Mouse (Mus musculus): Measurements from ENCODE around the gene Pla2g10. TPM values are rescaled to one million over a fixed set of nuclear protein-coding genes. Genes with fewer than 3 reads are reported as not detected.

Pla2g10 gene
- polyA plus RNA-seq, 1 experiment = not detected

- H3K4me1 ChIP-seq (ENCODE audit: control insufficient read depth, insufficient read depth, low read length) = peaks cover 4% of the 10 kb centered on the region; the same call in 1 of the 2 replicates
- no peak overlapping the region for H3K27ac ChIP-seq (ENCODE audit: insufficient read depth, low read depth, low read length)
- no peak for TF ChIP-seq CTCF (IDR thresholded peaks at IDR 0.05; ENCODE audit: insufficient read depth, low read depth, low read length)
- TF ChIP-seq POLR2A (IDR thresholded peaks at IDR 0.05; ENCODE audit: insufficient read depth, low read depth, low read length) = no peak
- 79% methylated on average over 10 of the region's 10 CpGs for WGBS
- no peak overlapping the region for H3K4me3 ChIP-seq (ENCODE audit: insufficient read depth, low read depth, low read length)
Measured at GRCm38 (mm10) chr16:13668402-13669108, 62.2 kb downstream of the Pla2g10 start.

- peak within 1 kb of the TSS; percentile 60; the same call in 1 of the 2 replicates for H3K27ac ChIP-seq (ENCODE audit: insufficient read depth, low read depth, low read length)
- peaks cover 4% of the 10 kb centered on the region; the same call in 1 of the 2 replicates for H3K4me1 ChIP-seq (ENCODE audit: control insufficient read depth, insufficient read depth, low read length)
- under 1% methylated on average over 35 of the region's 35 CpGs for WGBS
- H3K4me3 ChIP-seq (ENCODE audit: insufficient read depth, low read depth, low read length) = peak within 1 kb of the TSS; percentile 84
- TF ChIP-seq CTCF (IDR thresholded peaks at IDR 0.05; ENCODE audit: insufficient read depth, low read depth, low read length) (no peak), POLR2A (IDR thresholded peaks at IDR 0.05; ENCODE audit: insufficient read depth, low read depth, low read length) (peak; percentile 68)
Measured at GRCm38 (mm10) chr16:13667878-13668343, 62.9 kb downstream of the Pla2g10 start, which contains the start of gene Parn. Gene Parn (minus strand): TSS chr16:13668170.

Other genes starting within 250 kb of the Pla2g10 start
- gene Parn, start 62.8 kb downstream of the Pla2g10 start, polyA plus RNA-seq (2012; ENCODE audit: insufficient read depth, insufficient read length, low replicate concordance, missing spikeins) = not detected in 2 replicates
- gene Bfar, start 59.1 kb downstream of the Pla2g10 start, polyA plus RNA-seq (2012; ENCODE audit: insufficient read depth, insufficient read length, low replicate concordance, missing spikeins) = not detected in 2 replicates
- gene 3110001I22Rik, start 59.1 kb downstream of the Pla2g10 start, polyA plus RNA-seq (2012; ENCODE audit: insufficient read depth, insufficient read length, low replicate concordance, missing spikeins) = not detected in 2 replicates
- gene Rrn3, start 49.7 kb upstream of the Pla2g10 start, polyA plus RNA-seq (2012; ENCODE audit: insufficient read depth, insufficient read length, low replicate concordance, missing spikeins) = not detected in 2 replicates
- gene Ntan1, start 87.9 kb upstream of the Pla2g10 start, polyA plus RNA-seq (2012; ENCODE audit: insufficient read depth, insufficient read length, low replicate concordance, missing spikeins) = not detected in 2 replicates
- gene Pdxdc1, start 172.1 kb upstream of the Pla2g10 start, polyA plus RNA-seq (2012; ENCODE audit: insufficient read depth, insufficient read length, low replicate concordance, missing spikeins) = not detected in 2 replicates
- not detected in 2 replicates for gene Mpv17l, start 172.2 kb upstream of the Pla2g10 start, polyA plus RNA-seq (2012; ENCODE audit: insufficient read depth, insufficient read length, low replicate concordance, missing spikeins)